Mouse (Mus musculus) midbrain, embryonic 14.5 days (tissue): ENCODE data around the gene Ccdc183. TPM values are rescaled to one million over a fixed set of nuclear protein-coding genes. Genes with fewer than 3 reads are reported as not detected.

ENCODE experiments used
- ATAC-seq: fragments of 200-750 bp; cut with Nextera tagmentation; 2 replicates; pipeline ENCODE4 v1.8.0; 2017; ENCODE audit warnings: moderate number of reproducible peaks, moderate library complexity; ENCODE audit not compliant: low FRiP score, low TSS enrichment
- DNase-seq: peaks from one replicate; pipeline ENCODE4 v3.0.0-alpha.2; 2015
- H3K27ac ChIP-seq: fragments of 300-500 bp; sonication (generic); replicated peaks from 2 replicates; pipeline ENCODE4 v1.5.1; 2014; ENCODE audit warnings: mild to moderate bottlenecking, low read depth, low read length, moderate library complexity
- H3K27me3 ChIP-seq: fragments of 300-500 bp; sonication (generic); 2 replicates; pipeline ENCODE4 v1.6.1; 2014; ENCODE audit warnings: low read length, control low read depth, mixed read lengths; ENCODE audit not compliant: control insufficient read depth, insufficient read depth
- H3K36me3 ChIP-seq: fragments of 300-500 bp; sonication (generic); 2 replicates; pipeline ENCODE4 v1.6.1; 2014; ENCODE audit warnings: low read length, control low read depth; ENCODE audit not compliant: control insufficient read depth, insufficient read depth
- H3K4me1 ChIP-seq: fragments of 300-500 bp; sonication (generic); 2 replicates; pipeline ENCODE4 v1.6.1; 2014; ENCODE audit warnings: mild to moderate bottlenecking, antibody characterized with exemption, low read length, control low read depth; ENCODE audit not compliant: control insufficient read depth, insufficient read depth
- H3K4me2 ChIP-seq: fragments of 300-500 bp; sonication (generic); 2 replicates; pipeline ENCODE4 v1.6.1; 2014; ENCODE audit warnings: mild to moderate bottlenecking, low read length, moderate library complexity
- H3K4me3 ChIP-seq: fragments of 300-500 bp; sonication (generic); replicated peaks from 2 replicates; pipeline ENCODE4 v1.5.1; 2014; ENCODE audit warnings: low read depth, low read length
- H3K9ac ChIP-seq: fragments of 300-500 bp; sonication (generic); replicated peaks from 2 replicates; pipeline ENCODE4 v1.6.1; 2014; ENCODE audit warnings: mild to moderate bottlenecking, low read length, moderate library complexity
- H3K9me3 ChIP-seq: fragments of 300-500 bp; sonication (generic); 2 replicates; pipeline ENCODE4 v1.6.1; 2016; ENCODE audit warnings: low read length, control low read depth, mixed read lengths; ENCODE audit not compliant: control insufficient read depth
- WGBS: fragments of 180-500 bp; shearing (Covaris S2); extraction: QIAGEN DNeasy Blood & Tissue Kit; methylation state at CpG from one replicate; pipeline ENCODE4 v1.1.7; 2014; 5-methylcytosine and 5-hydroxymethylcytosine counted together
- polyA plus RNA-seq: library from polyadenylated mRNA; unstranded; fragments of >200 nt; fragmentation: Nextera tagmentation; extraction: Ambion mirVana; gene quantifications from 2 replicates; pipeline ENCODE4 v1.2.1, GENCODE M21; 2014

Ccdc183 gene
- polyA plus RNA-seq, 1 experiment from 2014 or later: 0.33 TPM

DNA sequence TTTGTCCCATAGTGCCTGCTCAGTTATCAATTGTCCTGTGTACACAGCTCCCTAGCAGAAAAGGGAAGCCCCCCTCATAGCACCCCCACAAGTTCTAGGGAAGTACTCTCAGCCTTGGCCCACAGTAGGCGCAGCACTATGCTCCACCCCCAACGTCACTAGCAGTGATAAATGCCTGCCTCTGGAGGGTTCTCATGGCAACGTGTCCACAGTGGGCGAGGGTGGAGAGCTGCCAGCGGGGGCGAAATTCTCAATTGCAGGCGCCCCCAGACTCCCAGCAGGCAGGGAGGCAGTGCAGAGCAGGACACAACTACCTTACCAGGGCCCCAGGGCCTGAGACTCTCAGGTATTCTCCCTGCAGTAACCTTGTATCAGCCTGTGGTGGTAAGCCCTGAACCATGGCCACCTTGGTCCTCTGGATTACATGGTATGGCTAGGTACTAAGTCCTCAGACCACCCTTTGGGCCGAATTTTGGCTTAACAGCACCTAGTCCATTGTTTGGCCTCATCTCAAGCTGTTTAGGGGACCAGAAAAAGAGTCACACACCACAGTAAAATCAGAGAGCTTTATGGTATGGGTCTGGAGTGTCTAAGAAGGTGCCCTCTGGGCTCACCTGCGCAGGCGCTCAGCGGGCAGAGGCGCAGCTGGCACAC, 34.9 kb downstream of the Ccdc183 start:
- 0 out of 2 replicates have a peak, but pooled peaks have one; percentile 29 for ATAC-seq

DNA sequence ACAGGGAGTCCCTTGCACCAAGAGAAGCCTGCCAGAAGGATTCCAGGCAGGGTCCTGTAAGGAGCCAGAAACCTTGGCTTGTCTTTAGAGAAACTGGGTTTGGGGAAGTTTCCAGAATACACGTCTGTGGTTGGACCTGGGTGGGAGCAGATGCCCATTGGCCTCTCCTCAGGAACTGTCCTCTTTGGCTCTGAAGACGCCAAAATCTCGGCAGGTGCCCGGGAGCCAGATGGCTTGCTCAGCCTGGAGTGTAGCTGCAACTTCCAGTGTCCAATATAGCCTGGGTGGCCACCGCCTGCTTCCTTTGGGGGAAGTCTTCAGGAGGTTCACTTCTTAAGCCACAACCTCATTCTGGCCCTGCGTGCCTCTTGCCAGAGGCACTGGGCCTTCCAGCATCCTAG, 35.6 kb downstream of the Ccdc183 start:
- 41% methylated on average over 6 of the region's 6 CpGs for WGBS
- Histone ChIP-seq H3K27ac (no peak overlapping the region), H3K27me3 (peaks cover 41% of the 10 kb centered on the region), H3K4me1 (peaks cover 29% of the 10 kb centered on the region), H3K4me2 (no peak overlapping the region), H3K4me3 (no peak overlapping the region), H3K9me3 (no peaks in the 10 kb centered on the region), H3K36me3 (peaks cover 48% of the 10 kb centered on the region), H3K9ac (no peak overlapping the region; the same call in 1 of the 2 replicates)
- ATAC-seq (no peak), DNase-seq (no peak)

More for the DNA sequence above, 34.9 kb downstream of the Ccdc183 start:
- Histone ChIP-seq H3K4me2 (no peak overlapping the region), H3K4me3 (no peak overlapping the region), H3K27ac (0 out of 2 replicates have a peak overlapping the region, but pooled peaks have one; percentile 13), H3K9me3 (no peaks in the 10 kb centered on the region), H3K9ac (no peak overlapping the region), H3K4me1 (peaks cover 27% of the 10 kb centered on the region), H3K27me3 (peaks cover 34% of the 10 kb centered on the region), H3K36me3 (peaks cover 50% of the 10 kb centered on the region)
- DNase-seq: peak; percentile 58
- WGBS: 52% methylated on average over 12 of the region's 12 CpGs

DNA sequence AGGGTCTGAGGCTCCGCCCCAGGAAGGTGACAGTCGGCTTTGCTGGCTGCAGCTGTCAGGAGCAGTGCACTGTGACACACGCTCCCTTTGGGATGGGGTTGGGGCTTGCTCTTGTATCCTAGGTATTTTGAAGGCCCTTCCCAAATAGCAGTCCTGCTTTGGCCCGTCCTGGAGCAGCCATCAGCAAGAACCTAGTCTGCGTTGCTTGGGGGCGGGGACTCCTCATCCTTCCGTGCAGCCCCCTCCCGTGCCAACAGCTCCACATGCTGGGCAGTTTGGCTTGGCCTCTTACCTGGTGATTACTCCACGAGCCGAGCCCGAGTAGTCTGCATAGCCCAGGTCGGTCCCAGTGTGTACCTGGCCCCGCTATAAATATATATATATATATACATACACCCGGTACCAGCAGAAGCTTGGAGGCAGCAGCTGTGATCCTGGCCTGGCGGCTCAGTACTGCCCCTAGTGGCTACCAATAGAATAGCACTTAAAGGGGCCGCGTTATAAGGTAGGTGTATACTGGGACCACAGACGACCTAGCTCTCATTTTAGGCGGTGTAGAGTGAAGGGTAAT, 36.1 kb downstream of the Ccdc183 start, which contains the start of gene Ajm1:
Ajm1 (minus strand) TSS at position 464 of the 571 bp plus-strand sequence.
- peaks cover 46% of the 10 kb centered on the region for H3K27me3 ChIP-seq
- ATAC-seq (peak; percentile 72), DNase-seq (peak; percentile 87)
- 5% methylated on average over 19 of the region's 19 CpGs for WGBS
- H3K4me3 ChIP-seq: peak within 1 kb of the TSS; percentile 51
- H3K27ac ChIP-seq: 0 out of 2 replicates have a peak within 1 kb of the TSS, but pooled peaks have one; percentile 13
- peaks cover 45% of the 10 kb centered on the region for H3K36me3 ChIP-seq
- H3K9me3 ChIP-seq: no peaks in the 10 kb centered on the region
- peaks cover 29% of the 10 kb centered on the region for H3K4me1 ChIP-seq
- peak within 1 kb of the TSS; percentile 64 for H3K9ac ChIP-seq
- H3K4me2 ChIP-seq: peak within 1 kb of the TSS; percentile 79

DNA sequence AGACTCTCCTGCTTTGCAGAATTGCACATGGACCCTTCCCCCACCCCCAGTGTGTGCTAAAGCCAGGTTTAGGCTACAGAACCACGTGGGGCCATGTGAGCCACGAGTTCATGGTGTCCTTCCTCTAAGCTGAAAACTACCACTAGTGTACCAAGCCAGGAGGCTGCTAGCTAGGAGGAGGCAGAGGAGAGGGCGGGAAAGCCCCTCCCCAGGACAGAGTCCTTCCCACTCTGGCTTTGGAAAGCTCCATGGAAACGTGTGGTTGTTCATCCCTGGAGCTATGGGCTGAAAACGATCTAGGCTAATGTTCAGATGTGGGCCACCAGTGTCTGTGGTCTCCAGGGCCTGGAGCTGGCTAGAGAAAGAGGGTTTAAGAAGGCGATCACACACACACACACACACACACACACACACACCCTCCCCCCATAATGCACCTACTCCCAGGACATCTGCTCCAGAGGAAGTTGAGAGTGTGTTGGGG, 36.8 kb downstream of the Ccdc183 start:
- Histone ChIP-seq H3K27ac (no peak overlapping the region), H3K27me3 (peaks cover 52% of the 10 kb centered on the region), H3K9ac (peak overlapping the region; percentile 64; the same call in 1 of the 2 replicates), H3K4me1 (peaks cover 33% of the 10 kb centered on the region), H3K9me3 (no peaks in the 10 kb centered on the region), H3K36me3 (peaks cover 40% of the 10 kb centered on the region), H3K4me3 (peak overlapping the region; percentile 51), H3K4me2 (peak overlapping the region; percentile 79)
- ATAC-seq (no peak; the same call in 1 of the 2 replicates), DNase-seq (no peak)
- WGBS: 34% methylated on average over 6 of the region's 6 CpGs

DNA sequence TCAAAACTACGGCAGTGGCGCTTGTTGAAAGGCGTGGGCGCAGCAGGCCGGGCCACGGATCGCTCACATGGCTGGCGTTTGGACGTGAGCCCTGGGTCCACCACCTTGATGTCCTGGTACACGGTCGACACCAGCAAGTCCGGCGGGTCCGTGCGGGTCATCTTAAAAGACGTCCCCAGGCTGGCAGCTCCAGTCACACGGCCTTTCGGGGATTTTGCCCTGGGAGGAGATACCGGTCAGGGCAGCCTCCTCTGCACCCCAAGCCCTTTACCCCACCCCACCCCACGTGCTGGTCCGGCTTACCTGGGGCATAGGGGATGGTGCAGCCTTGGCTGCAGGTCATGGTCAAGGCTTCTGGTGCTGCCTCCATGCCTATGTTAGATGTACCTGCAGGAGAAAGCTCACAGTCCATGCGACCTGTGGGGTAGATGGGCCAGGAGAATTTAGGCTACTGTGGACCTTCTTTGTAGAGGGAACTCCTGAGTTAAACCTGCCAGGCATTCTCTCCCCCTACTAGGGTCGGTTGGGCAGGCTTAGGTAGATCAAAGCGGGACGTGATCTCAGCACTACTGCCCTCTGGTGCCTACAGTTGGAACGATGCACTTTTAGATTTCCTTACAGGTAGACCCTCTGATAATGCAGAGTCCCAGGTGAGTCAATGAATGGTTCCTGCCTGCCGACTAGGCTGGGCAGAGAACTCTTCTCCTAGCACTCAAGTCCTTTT, 37.6 kb downstream of the Ccdc183 start:
- 7% methylated on average over 27 of the region's 27 CpGs for WGBS
- Histone ChIP-seq H3K4me1 (peaks cover 38% of the 10 kb centered on the region), H3K36me3 (peaks cover 32% of the 10 kb centered on the region), H3K4me2 (peak overlapping the region; percentile 19), H3K9me3 (no peaks in the 10 kb centered on the region), H3K27ac (no peak overlapping the region), H3K9ac (no peak overlapping the region; the same call in 1 of the 2 replicates), H3K4me3 (peak overlapping the region; percentile 8; the same call in 1 of the 2 replicates), H3K27me3 (peaks cover 52% of the 10 kb centered on the region)
- ATAC-seq: no peak
- peak; percentile 81 for DNase-seq

DNA sequence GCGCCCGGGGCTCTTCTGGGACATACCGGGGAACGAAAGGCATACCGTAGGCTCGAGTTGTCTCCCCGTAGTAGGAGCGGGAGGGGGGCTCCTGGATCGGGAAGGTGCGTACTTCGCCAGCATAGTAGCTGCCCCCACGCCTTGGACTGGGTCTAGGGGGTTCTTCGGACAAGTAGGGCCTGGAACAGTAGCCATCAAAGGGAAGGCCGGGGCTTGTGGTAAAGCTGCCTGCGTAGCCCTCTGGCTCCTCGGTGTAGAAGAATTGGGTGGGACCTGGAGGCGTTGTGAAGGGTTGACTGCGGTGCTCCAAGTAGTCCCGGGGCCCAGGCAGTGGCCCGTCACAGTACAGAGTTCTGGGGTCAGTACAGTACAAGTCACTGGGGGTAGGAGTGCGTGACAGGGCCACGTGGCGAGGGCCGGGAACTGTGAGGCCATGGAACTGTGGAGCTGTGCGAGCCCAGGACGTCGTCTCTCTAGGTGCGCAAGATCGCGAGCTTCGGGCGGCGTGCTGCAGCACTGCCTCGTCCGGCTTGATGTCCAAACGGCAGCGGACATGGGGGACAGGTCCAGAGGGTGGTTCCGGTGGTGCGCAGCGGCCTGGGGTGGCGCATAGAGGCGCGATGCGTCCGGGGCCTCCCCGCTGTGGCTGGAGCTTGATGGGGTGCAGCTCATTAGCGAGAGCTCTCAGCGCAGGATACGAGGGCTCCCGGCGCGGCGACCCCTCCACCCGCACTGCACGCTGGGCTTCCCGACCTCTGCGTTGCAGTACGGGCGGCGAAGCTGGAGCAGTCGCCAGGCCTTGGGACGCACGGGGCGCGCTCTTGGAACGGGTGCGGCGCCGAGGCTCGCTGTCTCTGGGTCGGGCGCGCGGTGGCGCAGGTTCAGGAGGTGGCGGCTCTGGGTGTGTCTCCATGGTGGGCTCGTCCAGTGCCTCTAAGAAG, 38.4 kb downstream of the Ccdc183 start:
- Histone ChIP-seq H3K9ac (peak overlapping the region; percentile 10; the same call in 1 of the 2 replicates), H3K27ac (no peak overlapping the region), H3K9me3 (no peaks in the 10 kb centered on the region), H3K4me3 (peak overlapping the region; percentile 10; the same call in 1 of the 2 replicates), H3K27me3 (peaks cover 52% of the 10 kb centered on the region), H3K36me3 (peaks cover 24% of the 10 kb centered on the region), H3K4me1 (peaks cover 39% of the 10 kb centered on the region), H3K4me2 (peak overlapping the region; percentile 21; the same call in 1 of the 2 replicates)
- ATAC-seq: no peak
- no peak for DNase-seq
- WGBS: 5% methylated on average over 77 of the region's 77 CpGs

DNA sequence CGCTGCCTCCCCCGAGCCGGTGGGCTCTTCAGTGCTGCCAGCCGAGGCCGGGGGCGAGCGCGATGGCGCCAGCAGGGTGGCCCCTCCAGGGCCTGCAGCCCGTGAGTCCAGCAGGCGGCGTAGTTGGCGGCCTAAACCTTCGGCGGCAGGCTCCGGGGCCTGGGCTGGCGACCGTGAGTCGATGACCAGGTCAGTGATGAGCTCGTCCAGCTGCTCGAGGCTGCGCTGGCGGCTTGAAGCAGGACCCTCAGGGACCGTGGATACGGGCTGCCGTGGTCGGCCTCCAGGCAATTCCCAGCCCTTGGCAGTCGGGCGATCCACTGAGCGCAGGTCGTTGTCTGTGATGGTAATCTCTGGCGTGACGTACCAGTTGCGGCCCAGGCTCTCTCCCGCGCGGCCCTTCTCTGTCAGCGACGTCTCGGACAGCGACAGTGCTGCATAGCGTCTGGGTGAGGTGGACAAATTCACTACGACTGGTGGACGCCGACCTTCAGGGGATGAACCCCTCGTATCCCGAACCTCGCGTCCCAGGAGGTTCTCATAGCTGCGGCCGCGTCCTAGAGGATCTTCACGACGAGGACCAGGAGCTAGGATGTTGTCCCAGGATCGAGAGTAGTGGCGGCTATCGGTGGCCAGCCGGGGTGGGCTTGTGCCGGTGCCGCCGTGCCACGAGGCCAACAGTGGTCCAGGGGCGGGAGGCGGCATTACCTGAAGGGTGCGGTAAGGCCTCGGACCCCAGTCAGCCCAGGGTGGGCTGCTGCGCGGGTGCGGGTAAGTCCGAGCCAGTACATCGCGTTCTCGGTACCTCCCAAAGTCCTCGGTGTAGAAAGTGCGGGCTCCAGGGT, 39.3 kb downstream of the Ccdc183 start:
- no peak for DNase-seq
- H3K4me1 ChIP-seq: peaks cover 48% of the 10 kb centered on the region
- peak overlapping the region; percentile 26 for H3K4me3 ChIP-seq
- H3K27ac ChIP-seq: no peak overlapping the region
- no peaks in the 10 kb centered on the region for H3K9me3 ChIP-seq
- ATAC-seq: no peak
- peaks cover 15% of the 10 kb centered on the region for H3K36me3 ChIP-seq
- WGBS: 5% methylated on average over 75 of the region's 75 CpGs
- peaks cover 52% of the 10 kb centered on the region for H3K27me3 ChIP-seq
- no peak overlapping the region for H3K9ac ChIP-seq
- peak overlapping the region; percentile 33 for H3K4me2 ChIP-seq
